Mouse (Mus musculus) spleen, adult 2 months (tissue): ENCODE measurements around the gene Chkb. TPM values are rescaled to one million over a fixed set of nuclear protein-coding genes. Genes with fewer than 3 reads are reported as not detected.

Source experiments
- DNase-seq, 2 experiments: peaks; one replicate each; pipeline versions ENCODE4 v3.0.0 to v3.0.0-alpha.2; 2012 to 2021; ENCODE audit warnings: low spot score in 2 of 2, low read depth in 1 of 2
- H3K27ac ChIP-seq: fragments of 200-500 bp; 2 replicates; pipeline ENCODE4 v1.5.1; 2012; ENCODE audit warnings: low read length, inconsistent platforms; ENCODE audit not compliant: insufficient read depth
- H3K27me3 ChIP-seq: fragments of 200-500 bp; 2 replicates; pipeline ENCODE4 v1.6.1; 2012; ENCODE audit warnings: mild to moderate bottlenecking, moderate library complexity, low read length, inconsistent platforms; ENCODE audit not compliant: control insufficient read depth, insufficient read depth
- H3K36me3 ChIP-seq: fragments of 200-500 bp; 2 replicates; pipeline ENCODE4 v1.6.1; 2012; ENCODE audit warnings: mild to moderate bottlenecking, low read length, inconsistent platforms; ENCODE audit not compliant: control insufficient read depth, insufficient read depth
- H3K4me1 ChIP-seq: fragments of 200-500 bp; 2 replicates; pipeline ENCODE4 v1.6.1; 2011; ENCODE audit warnings: inconsistent platforms; ENCODE audit not compliant: control insufficient read depth, insufficient read depth, insufficient read length
- H3K4me3 ChIP-seq: fragments of 200-500 bp; 2 replicates; pipeline ENCODE4 v1.5.1; 2011; ENCODE audit warnings: mild to moderate bottlenecking, inconsistent platforms; ENCODE audit not compliant: insufficient read depth, insufficient read length; ENCODE audit errors: extremely low read depth
- CTCF ChIP-seq: fragments of 200-500 bp; IDR thresholded peaks from 2 replicates; pipeline ENCODE4 v1.5.1; 2011; ENCODE audit warnings: mild to moderate bottlenecking, inconsistent platforms; ENCODE audit not compliant: insufficient read depth, insufficient read length, insufficient replicate concordance; ENCODE audit errors: extremely low read depth
- POLR2A ChIP-seq: fragments of 200-500 bp; IDR thresholded peaks from 2 replicates; pipeline ENCODE4 v1.6.1; 2011; ENCODE audit warnings: low read depth, low read length, inconsistent platforms
- WGBS: fragments of 180-500 bp; shearing (Covaris S2); methylation state at CpG from one replicate; pipeline ENCODE4 v1.1.7; 2018; 5-methylcytosine and 5-hydroxymethylcytosine counted together
- polyA plus RNA-seq: library from polyadenylated mRNA; depleted of rRNA; stranded (reverse); fragments of >200 nt; gene quantifications from 2 replicates; pipeline ENCODE4 v1.2.3, GENCODE M21; 2012; rRNA removed

The Chkb gene
- 62.6 and 72.1 TPM in 2 replicates for polyA plus RNA-seq

GRCm38 (mm10) chr15:89429352-89430221 lies at the start of gene Chkb, which contains the start of the genes C730034F03Rik and Gm44502:
Gene Chkb (minus strand): TSS chr15:89429908.
Gene C730034F03Rik (plus strand): TSS chr15:89429589.
Gene Gm44502 (minus strand): TSS chr15:89429696.
- no peak for TF ChIP-seq CTCF
- peak; percentile 21 for TF ChIP-seq POLR2A
- Histone ChIP-seq H3K27me3 (no peaks in the 10 kb centered on the region), H3K4me3 (peak within 1 kb of the TSS; percentile 94), H3K27ac (peak within 1 kb of the TSS; percentile 100), H3K36me3 (peaks cover 12% of the 10 kb centered on the region), H3K4me1 (peaks cover 7% of the 10 kb centered on the region)
- DNase-seq, result peak; percentile 85 to 88
- WGBS, result under 1% methylated on average over 70 of the region's 70 CpGs

GRCm38 (mm10) chr15:89478622-89479021 lies 48.9 kb upstream of the Chkb start:
- no peak for DNase-seq
- H3K27ac ChIP-seq, result no peak overlapping the region
- no peak overlapping the region for H3K4me3 ChIP-seq
- H3K4me1 ChIP-seq, result peaks cover 4% of the 10 kb centered on the region; the same call in 1 of the 2 replicates
- H3K27me3 ChIP-seq, result no peaks in the 10 kb centered on the region
- H3K36me3 ChIP-seq, result no peaks in the 10 kb centered on the region
- WGBS, result 92% methylated on average over 3 of the region's 3 CpGs
- TF ChIP-seq CTCF, result no peak
- no peak for TF ChIP-seq POLR2A

- TF ChIP-seq CTCF (no peak), POLR2A (no peak)
- Histone ChIP-seq H3K27ac (no peak overlapping the region; the same call in 1 of the 2 replicates), H3K4me3 (no peak overlapping the region), H3K4me1 (peaks cover 4% of the 10 kb centered on the region; the same call in 1 of the 2 replicates), H3K36me3 (peaks cover 1% of the 10 kb centered on the region; the same call in 1 of the 2 replicates), H3K27me3 (no peaks in the 10 kb centered on the region)
- 68% methylated on average over 8 of the region's 8 CpGs for WGBS
- no peak for DNase-seq
These were observed 48.1 kb upstream of the Chkb start for GRCm38 (mm10) chr15:89477806-89478205.

- 75% methylated on average over 9 of the region's 9 CpGs for WGBS
- TF ChIP-seq CTCF (no peak), POLR2A (no peak)
- Histone ChIP-seq H3K27ac (peak within 1 kb of the TSS; percentile 64), H3K4me3 (peak within 1 kb of the TSS; percentile 69), H3K36me3 (peaks cover 1% of the 10 kb centered on the region; the same call in 1 of the 2 replicates), H3K27me3 (no peaks in the 10 kb centered on the region), H3K4me1 (peaks cover 4% of the 10 kb centered on the region; the same call in 1 of the 2 replicates)
- DNase-seq, result no peak
These were observed 47.4 kb upstream of the Chkb start, which contains the start of gene Arsa for GRCm38 (mm10) chr15:89477091-89477491. Gene Arsa (minus strand): TSS chr15:89477425.

GRCm38 (mm10) chr15:89476475-89476815 lies 46.7 kb upstream of the Chkb start:
- Histone ChIP-seq H3K4me1 (peaks cover 4% of the 10 kb centered on the region; the same call in 1 of the 2 replicates), H3K36me3 (peaks cover 1% of the 10 kb centered on the region; the same call in 1 of the 2 replicates), H3K27ac (peak overlapping the region; percentile 64), H3K27me3 (no peaks in the 10 kb centered on the region), H3K4me3 (peak overlapping the region; percentile 69)
- TF ChIP-seq POLR2A, result no peak
- TF ChIP-seq CTCF, result no peak
- DNase-seq, result no peak
- 3% methylated on average over 5 of the region's 5 CpGs for WGBS

- 13% methylated on average over 44 of the region's 44 CpGs for WGBS
- H3K27me3 ChIP-seq, result no peaks in the 10 kb centered on the region
- no peak for TF ChIP-seq CTCF
- peak; percentile 49; the same call in 1 of the 2 replicates for TF ChIP-seq POLR2A
- peak; percentile 75 to 92 for DNase-seq
- H3K36me3 ChIP-seq, result peaks cover 1% of the 10 kb centered on the region; the same call in 1 of the 2 replicates
- H3K4me1 ChIP-seq, result peaks cover 4% of the 10 kb centered on the region; the same call in 1 of the 2 replicates
- peak overlapping the region; percentile 69 for H3K4me3 ChIP-seq
- peak overlapping the region; percentile 64 for H3K27ac ChIP-seq
These were observed 46.1 kb upstream of the Chkb start for GRCm38 (mm10) chr15:89475611-89476474.
